Mouse (Mus musculus) layer of hippocampus, adult 2 months (tissue): Measurements from ENCODE around the gene Rgs6. TPM values are rescaled to one million over a fixed set of nuclear protein-coding genes. Genes with fewer than 3 reads are reported as not detected.

Source experiments
- DNase-seq, 2 experiments: peaks; one replicate each; pipeline ENCODE4 v3.0.0; 2022; ENCODE audit warnings: low spot score in 2 of 2
- H3K27ac ChIP-seq: fragments of 200-600 bp; 2 replicates; pipeline ENCODE4 v1.8.1; 2022
- H3K4me3 ChIP-seq: fragments of 200-600 bp; 2 replicates; pipeline ENCODE4 v1.8.1; 2022; ENCODE audit warnings: mild to moderate bottlenecking
- CTCF ChIP-seq: fragments of 200-600 bp; conservative IDR thresholded peaks from 2 replicates; pipeline ENCODE4 v1.8.1; 2022; ENCODE audit warnings: antibody characterized with exemption, mild to moderate bottlenecking, moderate library complexity
- total RNA-seq, 2 experiments: library from RNA; stranded (reverse); gene quantifications; 2 replicates each; pipeline ENCODE4 v1.2.3; 2021

Rgs6 gene
- total RNA-seq, 2 experiments from 2014 or later: 10.2 to 10.4 TPM

DNA sequence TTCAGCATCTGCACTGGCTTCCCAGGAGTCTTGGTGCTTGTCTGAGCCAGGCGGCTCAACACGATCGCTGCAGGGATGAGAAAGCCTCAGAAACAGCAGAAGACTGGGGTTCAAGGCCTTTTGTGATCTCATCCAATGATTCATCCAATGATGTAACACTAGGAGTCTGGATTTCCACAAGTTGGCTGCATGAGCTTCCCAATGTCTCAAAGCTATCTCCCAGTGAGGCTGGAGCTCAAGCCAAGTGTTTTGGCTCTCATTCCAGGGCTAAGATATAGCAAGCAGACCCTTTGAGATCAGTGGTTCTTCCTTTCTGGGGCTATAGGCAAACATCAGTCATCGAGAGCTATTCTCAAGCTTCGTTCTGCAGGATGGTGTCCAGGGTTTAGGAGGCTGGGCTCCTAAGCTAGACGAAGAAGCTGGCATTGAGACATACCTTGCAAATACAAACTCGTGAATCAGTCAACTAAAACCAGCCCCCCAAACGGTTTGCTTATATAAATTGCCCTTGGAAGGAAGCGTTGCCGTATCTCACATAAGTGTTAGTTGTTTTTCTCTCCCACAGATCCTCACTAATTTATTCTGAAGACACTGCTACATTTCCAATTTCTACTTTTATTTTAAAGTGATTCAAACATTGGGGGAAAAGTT is 410.7 kb downstream of the Rgs6 start:
- no peak for TF ChIP-seq CTCF
- no peak overlapping the region; the same call in 1 of the 2 replicates for H3K27ac ChIP-seq
- H3K4me3 ChIP-seq: no peak overlapping the region
- DNase-seq: peak in 1 of 2 experiments; percentile 3

DNA sequence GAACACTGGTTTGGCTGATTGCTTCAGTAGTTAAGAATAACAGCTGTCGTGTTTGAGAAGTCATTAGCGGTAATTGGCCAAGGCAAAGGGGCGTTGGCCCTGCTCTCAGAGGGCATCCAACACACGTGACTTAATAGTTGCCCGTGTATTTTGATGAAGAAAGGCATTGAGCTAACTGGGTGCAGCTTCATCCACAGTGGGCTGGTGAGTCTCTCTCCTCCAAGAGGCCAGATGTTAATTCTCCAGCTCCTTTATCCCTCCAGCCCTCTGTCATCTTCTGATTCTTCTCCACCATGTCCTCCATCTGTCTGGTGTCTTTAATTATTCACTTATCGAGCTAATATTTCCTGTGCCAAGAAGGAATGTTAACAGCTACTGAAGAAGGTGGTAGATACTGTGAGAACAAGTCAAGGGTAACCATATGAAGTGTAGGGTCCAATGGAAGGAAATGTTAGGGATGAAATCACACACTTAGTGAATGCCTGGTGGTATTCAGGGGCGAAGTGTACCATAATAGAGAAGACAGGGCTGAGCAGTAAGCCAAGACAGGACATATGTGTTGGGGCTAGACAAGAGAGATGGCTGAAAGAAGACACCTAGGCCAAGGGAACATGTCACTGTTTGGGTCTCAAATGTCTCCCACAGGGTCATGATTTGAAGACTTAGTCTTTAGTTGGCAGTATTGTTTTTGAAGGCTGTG is 411.4 kb downstream of the Rgs6 start:
- H3K4me3 ChIP-seq: no peak overlapping the region
- TF ChIP-seq CTCF: no peak
- 0 out of 2 replicates have a peak overlapping the region, but pooled peaks have one; percentile 1 for H3K27ac ChIP-seq
- DNase-seq: peak in 1 of 2 experiments; percentile 2

DNA sequence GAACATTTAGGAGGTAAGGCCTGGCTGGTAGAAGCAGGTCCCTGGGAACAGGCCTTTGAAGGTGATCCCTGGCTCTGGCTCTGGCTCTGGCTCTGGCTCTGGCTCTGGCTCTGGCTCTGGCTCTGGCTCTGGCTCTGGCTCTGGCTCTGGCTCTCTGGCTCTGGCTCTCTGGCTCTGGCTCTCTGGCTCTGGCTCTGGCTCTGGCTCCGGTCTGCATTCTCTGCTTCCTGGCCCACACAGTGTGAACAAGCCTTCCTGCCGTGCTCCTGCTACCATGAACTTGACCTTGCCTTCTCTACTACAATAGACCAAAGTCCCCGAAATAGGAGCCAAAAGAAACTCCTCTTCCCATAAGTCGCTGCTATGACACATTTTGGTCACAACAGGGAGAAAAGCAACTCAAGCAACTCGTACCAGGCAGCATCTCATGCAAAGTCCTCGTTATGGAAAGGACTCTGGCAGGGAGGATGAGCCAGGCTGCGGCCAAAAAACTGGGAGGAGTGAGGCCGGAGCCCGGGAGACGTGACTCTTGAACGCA is 412.0 kb downstream of the Rgs6 start:
- H3K4me3 ChIP-seq: no peak overlapping the region
- TF ChIP-seq CTCF: no peak
- no peak overlapping the region for H3K27ac ChIP-seq
- no peak for DNase-seq

DNA sequence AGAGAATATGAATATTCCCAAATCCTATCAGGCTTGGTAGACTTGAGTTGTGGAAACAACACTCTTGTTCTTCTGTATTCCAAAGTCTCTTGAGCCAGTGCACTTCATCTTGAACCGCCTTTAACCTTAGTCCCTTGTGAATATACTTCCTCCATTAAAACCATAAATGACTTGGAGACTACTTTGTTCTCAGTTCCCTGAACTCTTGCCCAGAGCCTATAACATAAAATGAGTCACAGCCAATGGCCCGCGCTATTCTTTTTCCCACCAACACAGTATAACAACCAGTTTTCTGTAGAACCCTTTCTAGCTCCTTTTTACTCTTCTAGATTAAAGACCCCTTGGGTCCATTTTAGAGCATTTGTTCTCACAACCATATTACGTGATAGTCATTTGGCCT is 412.9 kb downstream of the Rgs6 start:
- H3K4me3 ChIP-seq: no peak overlapping the region
- TF ChIP-seq CTCF: no peak
- DNase-seq: no peak
- no peak overlapping the region for H3K27ac ChIP-seq

DNA sequence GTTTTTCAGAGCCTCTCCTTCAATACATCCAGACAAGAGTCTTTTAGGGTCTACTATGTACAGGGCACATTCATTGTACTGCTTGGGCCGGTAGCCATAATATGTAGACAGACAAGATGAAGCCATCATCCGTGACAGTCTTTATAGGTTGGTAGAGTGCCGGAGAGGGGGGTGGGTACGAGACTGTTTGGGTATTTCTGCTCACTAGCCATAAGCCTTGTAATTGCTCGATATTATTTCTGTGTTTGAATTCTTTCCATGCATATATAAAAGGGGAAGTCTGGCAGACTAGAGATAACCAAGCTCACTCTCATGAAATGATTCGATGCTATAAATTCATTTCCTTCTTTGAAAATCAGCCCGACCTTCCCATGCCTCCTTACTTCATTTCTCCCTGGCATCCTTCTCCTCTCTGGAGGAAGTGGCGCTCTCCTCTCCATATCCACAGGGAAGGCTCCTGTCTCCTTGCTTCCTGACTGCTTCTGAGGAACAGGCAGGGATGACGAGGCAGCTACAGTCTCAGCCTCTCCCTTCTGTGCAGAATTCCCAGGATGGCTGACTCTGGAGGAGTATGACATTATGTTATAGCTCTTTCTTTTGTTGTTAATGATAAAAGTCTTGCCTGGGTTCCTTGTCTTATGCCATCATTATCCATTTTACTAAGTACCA is 416.1 kb downstream of the Rgs6 start:
- TF ChIP-seq CTCF: no peak
- H3K4me3 ChIP-seq: no peak overlapping the region; the same call in 1 of the 2 replicates
- DNase-seq: peak in 1 of 2 experiments; percentile 5
- no peak overlapping the region for H3K27ac ChIP-seq

DNA sequence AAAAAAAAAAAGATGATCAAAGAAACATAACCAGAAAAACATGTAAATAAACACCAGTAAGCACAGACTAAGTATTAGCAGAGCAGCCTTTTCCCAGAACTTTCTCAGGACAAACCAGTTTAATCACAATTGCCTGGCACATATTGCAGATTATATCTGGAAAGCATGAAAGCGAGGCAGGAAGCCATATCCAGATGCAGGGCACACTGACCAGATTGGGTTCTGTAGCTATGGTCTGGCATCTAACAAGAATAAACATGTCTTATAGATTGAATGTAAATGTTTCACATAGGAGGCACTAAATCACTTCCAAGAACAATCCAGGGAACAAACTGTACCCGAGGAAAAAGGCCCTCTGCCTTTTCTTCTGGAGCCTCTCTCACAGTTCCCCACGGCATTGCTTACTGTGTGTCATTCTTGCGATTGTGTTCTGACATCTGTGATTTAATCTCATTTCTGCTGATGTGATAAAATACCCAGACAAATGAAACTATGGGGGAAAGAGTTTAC is 423.0 kb downstream of the Rgs6 start:
- DNase-seq: no peak

DNA sequence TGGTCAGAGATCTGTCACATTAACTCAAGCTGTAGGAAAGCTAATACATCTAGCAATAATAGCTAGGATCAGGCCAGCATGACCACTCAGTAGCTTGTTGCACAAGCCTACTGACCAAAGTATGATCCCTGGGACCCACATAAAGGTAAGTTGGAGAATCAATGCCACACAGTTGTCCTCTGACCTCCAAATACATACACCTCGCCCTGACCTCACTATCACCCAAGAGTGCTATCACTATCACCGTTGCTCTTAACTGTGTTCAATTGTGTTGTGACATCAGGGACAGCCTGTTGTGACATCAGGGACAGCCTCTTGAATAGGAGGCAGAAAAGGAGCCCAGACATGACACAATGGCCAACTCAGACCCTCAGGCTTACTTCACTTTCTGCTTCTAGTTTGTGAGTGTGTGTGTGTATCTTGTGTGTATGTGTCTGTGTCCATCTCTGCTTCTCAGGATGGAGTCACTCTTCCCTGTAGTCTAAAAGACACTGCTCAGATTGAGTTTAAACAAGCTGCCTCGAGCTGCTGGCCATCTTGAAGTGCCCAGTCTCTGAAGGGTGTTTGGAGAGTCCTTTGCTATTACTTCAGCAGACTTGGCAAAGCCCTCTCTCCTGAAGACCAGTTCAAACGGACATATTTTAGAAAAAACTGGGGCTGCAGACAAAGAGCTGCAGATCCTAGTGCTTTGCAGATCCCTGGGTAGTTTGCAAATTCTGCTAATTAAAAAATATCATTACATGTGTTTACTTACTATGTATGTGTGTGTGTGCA is 426.0 kb downstream of the Rgs6 start:
- TF ChIP-seq CTCF: no peak
- Histone ChIP-seq H3K27ac (no peak overlapping the region), H3K4me3 (no peak overlapping the region)
- DNase-seq: no peak

More for the DNA sequence above, 423.0 kb downstream of the Rgs6 start:
- TF ChIP-seq CTCF: no peak
- Histone ChIP-seq H3K27ac (no peak overlapping the region), H3K4me3 (no peak overlapping the region)

DNA sequence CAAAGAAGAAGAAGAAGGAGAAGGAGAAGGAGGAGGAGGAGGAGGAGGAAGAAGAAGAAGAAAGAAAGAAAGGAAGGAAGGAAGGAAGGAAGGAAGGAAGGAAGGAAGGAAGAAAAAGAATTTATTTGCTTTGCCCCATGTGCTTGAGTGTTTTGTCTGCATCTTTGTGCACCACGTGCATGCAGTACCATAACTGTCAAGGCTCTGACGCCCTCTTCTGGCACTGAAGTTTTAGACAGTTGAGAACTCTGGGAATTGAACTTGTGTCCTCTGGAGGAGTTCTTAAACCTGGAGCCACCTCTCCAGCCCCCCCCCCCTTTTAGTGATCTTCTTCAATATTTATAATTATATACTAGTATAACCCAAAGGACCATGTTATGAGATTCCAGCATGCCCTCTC is 426.8 kb downstream of the Rgs6 start:
- no peak for DNase-seq
- TF ChIP-seq CTCF: peak; percentile 62
- no peak overlapping the region for H3K27ac ChIP-seq
- H3K4me3 ChIP-seq: no peak overlapping the region

DNA sequence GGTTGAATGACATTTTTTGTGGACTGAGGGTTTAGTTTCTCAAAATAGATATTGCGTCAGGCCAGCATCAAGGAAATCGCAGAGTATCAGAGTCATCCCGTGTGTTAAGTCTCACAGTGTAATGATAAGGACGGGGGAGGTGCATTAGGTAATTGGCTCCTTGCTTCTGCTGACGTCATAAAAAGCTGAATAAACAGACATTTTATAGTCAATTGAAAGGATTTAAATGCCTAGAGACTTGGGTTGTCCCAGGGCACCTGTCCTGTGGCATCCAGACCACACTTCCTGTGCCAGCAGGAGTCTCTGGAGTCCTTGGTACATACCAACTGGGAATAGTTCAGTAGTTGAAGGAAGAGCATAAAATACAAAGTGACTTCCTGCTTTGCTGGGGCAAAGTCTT is 427.3 kb downstream of the Rgs6 start:
- no peak overlapping the region for H3K4me3 ChIP-seq
- H3K27ac ChIP-seq: no peak overlapping the region
- DNase-seq: no peak
- no peak for TF ChIP-seq CTCF

DNA sequence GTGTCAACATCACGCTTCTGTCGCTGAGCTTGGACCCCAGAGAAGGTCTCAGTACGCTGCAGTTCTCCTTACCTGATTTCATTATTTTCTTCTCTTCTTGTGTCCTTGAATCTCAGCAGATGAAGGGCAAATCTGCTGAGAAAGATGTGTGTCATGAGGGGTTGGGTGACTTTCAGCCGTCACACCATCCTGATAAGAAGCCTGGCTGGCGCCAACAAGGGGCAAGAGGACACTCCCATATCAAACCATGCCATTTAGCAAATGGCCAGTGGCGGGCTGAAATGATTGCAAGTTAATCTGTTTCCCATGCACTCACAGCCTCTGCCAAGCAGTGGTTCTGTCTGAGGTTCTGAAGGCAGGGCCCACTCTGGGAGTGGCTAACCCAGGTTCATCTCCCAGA is 428.4 kb downstream of the Rgs6 start:
- Histone ChIP-seq H3K27ac (no peak overlapping the region), H3K4me3 (no peak overlapping the region)
- no peak for DNase-seq
- TF ChIP-seq CTCF: no peak

DNA sequence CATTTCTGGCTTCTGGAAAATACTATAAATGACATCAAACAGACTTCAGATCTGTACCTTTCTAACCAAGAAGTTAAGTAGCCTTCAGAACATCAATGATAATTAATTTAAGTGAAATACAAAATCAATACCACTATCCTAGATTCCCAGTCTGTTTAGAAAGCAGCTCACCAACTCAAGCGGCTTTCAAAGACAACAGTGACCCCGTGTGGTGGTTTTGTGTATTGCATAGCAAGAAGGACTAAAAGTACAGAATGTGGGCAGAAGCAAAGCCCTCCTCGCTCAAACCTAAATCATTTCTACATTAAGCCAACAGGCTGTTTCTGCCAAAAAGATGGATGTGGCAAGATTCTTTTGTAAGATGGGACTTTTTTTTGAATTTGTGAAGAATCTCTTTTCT is 429.9 kb downstream of the Rgs6 start:
- TF ChIP-seq CTCF: peak; percentile 99
- Histone ChIP-seq H3K27ac (no peak overlapping the region), H3K4me3 (no peak overlapping the region)

DNA sequence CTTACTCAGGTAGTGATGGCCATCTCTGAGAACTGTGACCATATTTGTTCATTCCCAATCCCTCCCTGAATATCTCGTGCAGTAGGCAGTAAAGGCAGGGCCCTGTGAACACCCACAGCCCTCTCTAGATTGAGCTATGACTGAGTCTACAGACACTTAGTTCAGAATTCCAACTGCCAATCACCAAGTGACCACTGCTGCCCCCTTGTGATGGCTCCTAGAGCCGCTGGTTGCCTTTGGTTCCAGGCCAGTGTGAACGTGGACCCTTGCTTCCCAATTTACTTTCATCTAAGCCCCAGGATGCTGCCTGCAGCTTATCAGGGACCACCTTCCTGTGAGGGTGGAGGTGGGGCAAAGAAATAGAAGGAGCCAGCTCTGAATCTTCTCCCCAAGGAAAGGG is 438.9 kb downstream of the Rgs6 start:
- Histone ChIP-seq H3K27ac (no peak overlapping the region), H3K4me3 (no peak overlapping the region)
- no peak for DNase-seq
- TF ChIP-seq CTCF: peak; percentile 48

More for the DNA sequence above, 429.9 kb downstream of the Rgs6 start:
- peak; percentile 89 to 96 for DNase-seq
